Mouse (Mus musculus) brain, adult 10 weeks (tissue): Measurements from ENCODE around the gene Adamtsl2. TPM values are rescaled to one million over a fixed set of nuclear protein-coding genes. Genes with fewer than 3 reads are reported as not detected.

Source experiments
- polyA plus RNA-seq: library from polyadenylated mRNA; stranded (reverse); fragments of 350-450 nt; fragmentation: Illumina TruSeq; extraction: RNeasy Lipid Tissue Mini Kit (QIAGEN cat#74804); gene quantifications from one replicate; pipeline ENCODE4 v1.2.3, GENCODE M21; 2015; ENCODE audit warnings: low read depth, low replicate concordance

Gene Adamtsl2
- 16.1 TPM for polyA plus RNA-seq

GRCm38 (mm10) chr2:27079152-27079584 is at the start of gene Adamtsl2:
Gene Adamtsl2, plus strand, starts transcription at chr2:27079379.

GRCm38 (mm10) chr2:27071978-27072377 is 7.2 kb upstream of the Adamtsl2 start, which contains the start of gene Mymk:
Gene Mymk, minus strand, starts transcription at chr2:27072179.

DNA sequence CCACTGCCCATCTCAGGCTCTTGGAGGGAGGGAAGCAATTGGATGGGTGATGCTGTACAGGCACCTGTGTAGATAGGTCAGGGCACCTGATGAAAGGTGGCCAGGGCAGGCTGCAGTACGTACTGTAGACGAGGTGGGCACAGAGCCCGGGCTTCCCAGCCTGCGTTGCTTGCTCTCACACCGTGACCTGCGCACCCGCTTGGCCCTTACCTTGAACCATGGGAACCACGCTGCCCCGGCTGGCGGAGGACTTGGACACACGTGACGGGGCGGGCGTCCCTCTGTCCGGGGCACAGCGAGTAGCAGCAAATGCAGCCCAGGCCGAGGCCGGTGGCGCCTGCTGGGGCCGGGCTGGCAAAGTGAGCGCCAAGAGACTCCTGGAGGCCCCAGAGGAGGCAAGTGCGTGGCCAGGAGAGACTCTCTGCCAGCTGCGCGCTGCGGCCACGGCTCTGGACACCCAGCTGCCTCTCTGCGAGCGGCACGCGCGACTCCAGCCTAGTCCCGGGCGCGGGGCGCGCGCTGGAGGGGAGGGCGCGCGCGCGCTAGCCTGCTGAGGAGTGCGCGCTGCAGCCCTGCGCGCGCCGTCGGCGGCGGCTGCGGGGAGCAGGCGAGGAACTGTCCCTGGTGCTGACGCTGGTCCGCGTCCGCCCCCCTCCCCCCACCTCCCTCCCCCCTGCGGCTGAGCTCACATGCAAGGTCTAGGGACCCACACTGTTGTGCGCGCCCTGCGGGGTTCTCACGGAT is 62.9 kb downstream of the Adamtsl2 start, which contains the start of gene Fam163b:
Fam163b (minus strand) TSS at position 542 of the 744 bp plus-strand sequence.

Other genes starting within 250 kb of the Adamtsl2 start
- not detected for gene Abo, start 214.4 kb upstream of the Adamtsl2 start, polyA plus RNA-seq
- gene Surf6, start 176.5 kb upstream of the Adamtsl2 start, polyA plus RNA-seq = 20.5 TPM
- gene Med22, start 168.7 kb upstream of the Adamtsl2 start, polyA plus RNA-seq = 54.1 TPM
- gene Rpl7a, start 168.6 kb upstream of the Adamtsl2 start, polyA plus RNA-seq = 866 TPM
- 68.7 TPM for gene Surf2, start 163.0 kb upstream of the Adamtsl2 start, polyA plus RNA-seq
- 161 TPM for gene Surf1, start 162.8 kb upstream of the Adamtsl2 start, polyA plus RNA-seq
- 51.1 TPM for gene Surf4, start 145.5 kb upstream of the Adamtsl2 start, polyA plus RNA-seq
- gene Stkld1, start 145.3 kb upstream of the Adamtsl2 start, polyA plus RNA-seq = not detected
- 66.6 TPM for gene Rexo4, start 115.0 kb upstream of the Adamtsl2 start, polyA plus RNA-seq
- gene Adamts13, start 106.0 kb upstream of the Adamtsl2 start, polyA plus RNA-seq = 4.2 TPM
- gene Cacfd1, start 69.5 kb upstream of the Adamtsl2 start, polyA plus RNA-seq = 44.5 TPM
- 21.4 TPM for gene Slc2a6, start 51.4 kb upstream of the Adamtsl2 start, polyA plus RNA-seq
- not detected for gene Mymk, start 7.2 kb upstream of the Adamtsl2 start, polyA plus RNA-seq
- gene Fam163b, start 63.1 kb downstream of the Adamtsl2 start, polyA plus RNA-seq = 85.0 TPM
- gene Dbh, start 85.9 kb downstream of the Adamtsl2 start, polyA plus RNA-seq = 0.40 TPM
- gene Sardh, start 169.0 kb downstream of the Adamtsl2 start, polyA plus RNA-seq = 8.9 TPM